Mouse (Mus musculus) liver, embryonic 14.5 days (tissue): ENCODE data around the gene Riox2. TPM values are rescaled to one million over a fixed set of nuclear protein-coding genes. Genes with fewer than 3 reads are reported as not detected.

Experiments
- ATAC-seq: fragments of 200-750 bp; cut with Nextera tagmentation; 2 replicates; pipeline ENCODE4 v1.8.0; 2017; ENCODE audit warnings: moderate number of reproducible peaks, mild to moderate bottlenecking, moderate library complexity; ENCODE audit not compliant: insufficient read depth
- DNase-seq, 3 experiments: peaks; one replicate each; pipeline ENCODE4 v3.0.0-alpha.2; 2012 to 2013; ENCODE audit warnings: low read depth in 3 of 3, low spot score in 3 of 3
- H3K27ac ChIP-seq: fragments of 300-500 bp; sonication (generic); 2 replicates; pipeline ENCODE4 v1.5.1; 2014; ENCODE audit warnings: moderate library complexity, mild to moderate bottlenecking, control low read depth, inconsistent platforms
- H3K27me3 ChIP-seq: fragments of 300-500 bp; sonication (generic); 2 replicates; pipeline ENCODE4 v1.6.1; 2014; ENCODE audit warnings: mild to moderate bottlenecking, low read length, moderate library complexity; ENCODE audit not compliant: control insufficient read depth, insufficient read depth
- H3K36me3 ChIP-seq: fragments of 300-500 bp; sonication (generic); replicated peaks from 2 replicates; pipeline ENCODE4 v1.6.1; 2014; ENCODE audit warnings: low read depth; ENCODE audit not compliant: control insufficient read depth, insufficient read depth
- H3K4me1 ChIP-seq, 2 experiments: fragments of 200-500 bp in 1 of 2; fragments of 300-500 bp in 1 of 2; sonication (generic) in 1 of 2; replicated peaks; 2 replicates each; pipeline ENCODE4 v1.6.1; 2012 to 2014; ENCODE audit warnings: antibody characterized with exemption in 1 of 2, inconsistent platforms in 1 of 2, low read length in 1 of 2; ENCODE audit not compliant: control insufficient read depth in 2 of 2, insufficient read depth in 2 of 2
- H3K4me2 ChIP-seq: fragments of 300-500 bp; sonication (generic); 2 replicates; pipeline ENCODE4 v1.6.1; 2014; ENCODE audit warnings: low read depth, mild to moderate bottlenecking, control low read depth, moderate library complexity
- H3K4me3 ChIP-seq, 2 experiments: fragments of 200-500 bp in 1 of 2; fragments of 300-500 bp in 1 of 2; sonication (generic) in 1 of 2; 2 replicates each; pipeline ENCODE4 v1.5.1; 2012 to 2014; ENCODE audit warnings: low read depth in 2 of 2, low read length in 2 of 2, mild to moderate bottlenecking in 2 of 2, control low read depth in 1 of 2, inconsistent platforms in 1 of 2, moderate library complexity in 1 of 2; ENCODE audit not compliant: insufficient read depth in 1 of 2
- H3K9ac ChIP-seq: fragments of 300-500 bp; sonication (generic); replicated peaks from 2 replicates; pipeline ENCODE4 v1.6.1; 2014; ENCODE audit warnings: mild to moderate bottlenecking, control low read depth, moderate library complexity
- H3K9me3 ChIP-seq: fragments of 300-500 bp; sonication (generic); 2 replicates; pipeline ENCODE4 v1.6.1; 2016; ENCODE audit warnings: low read length, mixed read lengths; ENCODE audit not compliant: control insufficient read depth
- CTCF ChIP-seq: IDR thresholded peaks from 2 replicates; pipeline ENCODE4 v1.5.1; 2016; ENCODE audit warnings: antibody characterized with exemption, low read depth, control low read depth
- EP300 ChIP-seq: IDR thresholded peaks from 2 replicates; pipeline ENCODE4 v1.6.1; 2016; ENCODE audit warnings: antibody characterized with exemption, low read depth
- WGBS: fragments of 180-500 bp; shearing (Covaris S2); extraction: QIAGEN DNeasy Blood & Tissue Kit; methylation state at CpG from one replicate; pipeline ENCODE4 v1.1.7; 2014; ENCODE audit not compliant: insufficient replicate concordance; 5-methylcytosine and 5-hydroxymethylcytosine counted together
- polyA plus RNA-seq, 2 experiments: library from polyadenylated mRNA; depleted of rRNA in 1 of 2; stranded (reverse) in 1 of 2; unstranded in 1 of 2; fragments of >200 nt; fragmentation: Nextera tagmentation in 1 of 2; extraction: Ambion mirVana in 1 of 2; gene quantifications; 2 replicates each; pipeline versions ENCODE4 v1.2.1 to v1.2.3; 2012 to 2014

The Riox2 gene
- polyA plus RNA-seq, 2 experiments: 7.6 to 15.8 TPM

GRCm38 (mm10) chr16:59515169-59515568, 43.6 kb downstream of the Riox2 start:
- H3K27ac ChIP-seq: no peak overlapping the region
- H3K9ac ChIP-seq: no peak overlapping the region
- no peak overlapping the region for H3K4me3 ChIP-seq
- WGBS: 68% methylated on average over 5 of the region's 5 CpGs
- H3K9me3 ChIP-seq: no peaks in the 10 kb centered on the region
- H3K4me1 ChIP-seq: no peaks in the 10 kb centered on the region
- no peaks in the 10 kb centered on the region for H3K27me3 ChIP-seq
- TF ChIP-seq CTCF (no peak), EP300 (no peak)
- no peak for DNase-seq
- no peaks in the 10 kb centered on the region for H3K36me3 ChIP-seq
- no peak overlapping the region for H3K4me2 ChIP-seq
- no peak for ATAC-seq

DNA sequence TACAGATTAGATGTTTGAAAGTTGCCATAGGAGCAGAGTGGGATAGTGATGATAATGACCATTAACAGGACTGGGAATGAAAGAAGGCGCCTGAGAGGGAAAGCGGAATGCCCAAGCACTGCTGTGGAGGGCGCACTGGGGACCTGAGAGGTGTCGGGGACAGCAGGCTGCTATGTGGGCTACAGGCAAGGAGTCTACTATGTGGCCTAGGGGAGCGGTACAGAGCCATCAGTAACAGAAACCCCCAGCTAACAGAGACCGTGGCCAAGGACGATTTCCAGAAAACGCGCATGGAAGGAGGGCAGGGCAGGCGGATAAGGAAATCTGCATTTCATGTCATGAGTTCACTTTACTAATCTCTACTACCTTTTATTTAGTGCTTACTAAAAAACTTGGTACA, 45.4 kb downstream of the Riox2 start:
- WGBS: 74% methylated on average over 10 of the region's 10 CpGs

DNA sequence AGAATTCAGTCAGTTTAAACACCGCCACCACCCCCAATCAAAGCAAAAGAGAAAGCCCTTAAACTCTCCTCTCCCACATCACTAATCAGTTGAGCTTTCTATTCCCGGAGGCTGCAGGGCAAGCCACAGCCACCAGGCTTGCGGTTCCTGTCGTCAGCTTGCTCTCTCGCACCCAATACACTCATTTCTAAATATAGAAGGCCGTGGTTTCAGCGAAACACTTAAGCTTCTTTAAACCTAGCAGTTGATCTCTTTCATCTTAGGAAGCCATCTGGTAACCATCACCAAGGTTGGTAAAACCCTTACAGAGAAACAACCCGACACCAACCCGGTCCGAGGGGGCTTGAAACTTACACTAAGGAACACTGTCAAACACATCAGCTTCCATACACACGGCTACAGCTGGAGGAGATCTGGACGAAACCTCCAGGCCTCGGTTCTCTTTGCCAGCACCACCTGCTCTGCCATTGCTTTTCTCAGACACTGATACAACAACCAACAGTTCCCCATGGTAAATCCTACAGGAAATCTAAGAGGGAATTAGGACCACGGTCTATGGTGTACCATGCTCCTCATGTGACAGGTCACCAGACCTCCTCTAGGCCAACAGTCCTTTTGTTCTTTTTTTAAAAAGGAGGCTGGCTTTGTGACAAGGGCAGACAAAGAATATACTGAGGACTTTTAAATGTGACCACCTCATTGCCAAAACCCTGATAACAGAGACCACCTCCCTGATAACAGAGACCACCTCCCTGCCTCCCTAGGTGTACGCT, 46.1 kb downstream of the Riox2 start:
- TF ChIP-seq EP300 (no peak), CTCF (no peak)
- H3K9ac ChIP-seq: no peak overlapping the region
- H3K36me3 ChIP-seq: no peaks in the 10 kb centered on the region
- DNase-seq (no peak), ATAC-seq (no peak)
- H3K27ac ChIP-seq: no peak overlapping the region
- H3K27me3 ChIP-seq: no peaks in the 10 kb centered on the region
- no peak overlapping the region for H3K4me3 ChIP-seq
- WGBS: 18% methylated on average over 15 of the region's 15 CpGs
- no peaks in the 10 kb centered on the region for H3K4me1 ChIP-seq
- H3K4me2 ChIP-seq: no peak overlapping the region
- H3K9me3 ChIP-seq: no peaks in the 10 kb centered on the region

More for the DNA sequence above, 45.4 kb downstream of the Riox2 start:
- H3K36me3 ChIP-seq: no peaks in the 10 kb centered on the region
- H3K27me3 ChIP-seq: no peaks in the 10 kb centered on the region
- H3K4me3 ChIP-seq: no peak overlapping the region
- H3K4me2 ChIP-seq: no peak overlapping the region
- DNase-seq: no peak
- no peaks in the 10 kb centered on the region for H3K9me3 ChIP-seq
- ATAC-seq: no peak
- no peak overlapping the region for H3K9ac ChIP-seq
- H3K4me1 ChIP-seq: no peaks in the 10 kb centered on the region
- TF ChIP-seq EP300 (no peak), CTCF (no peak)
- H3K27ac ChIP-seq: no peak overlapping the region

GRCm38 (mm10) chr16:59521752-59522423, 50.3 kb downstream of the Riox2 start:
- no peak for DNase-seq
- H3K27me3 ChIP-seq: no peaks in the 10 kb centered on the region

GRCm38 (mm10) chr16:59526939-59527338, 55.4 kb downstream of the Riox2 start:
- H3K4me3 ChIP-seq: no peak overlapping the region
- H3K27ac ChIP-seq: no peak overlapping the region
- no peaks in the 10 kb centered on the region for H3K27me3 ChIP-seq
- no peaks in the 10 kb centered on the region for H3K9me3 ChIP-seq
- DNase-seq (no peak), ATAC-seq (no peak)
- no peak overlapping the region for H3K9ac ChIP-seq
- H3K36me3 ChIP-seq: no peaks in the 10 kb centered on the region
- 59% methylated on average over 6 of the region's 6 CpGs for WGBS
- H3K4me2 ChIP-seq: no peak overlapping the region
- H3K4me1 ChIP-seq: no peaks in the 10 kb centered on the region
- TF ChIP-seq EP300: no peak
- TF ChIP-seq CTCF: no peak

More at GRCm38 (mm10) chr16:59521752-59522423, 50.3 kb downstream of the Riox2 start:
- Histone ChIP-seq H3K4me2 (no peak overlapping the region), H3K27ac (no peak overlapping the region), H3K9me3 (no peaks in the 10 kb centered on the region), H3K36me3 (no peaks in the 10 kb centered on the region), H3K4me3 (no peak overlapping the region), H3K9ac (no peak overlapping the region), H3K4me1 (no peaks in the 10 kb centered on the region)
- no peak for ATAC-seq
- TF ChIP-seq CTCF (no peak), EP300 (no peak)
- 52% methylated on average over 16 of the region's 16 CpGs for WGBS
